Mouse (Mus musculus) spleen, postnatal 10 days (tissue): ENCODE data around the gene Dnm1.
"Not testable (repeated sequence)": the region's sequence is repeated elsewhere in the genome, so short reads cannot be mapped to it uniquely, and the experiment has no call there.

ENCODE experiments used
- DNase-seq, 2 experiments: peaks; one replicate each; pipeline ENCODE4 v3.0.0; 2021 to 2022; ENCODE audit warnings: low spot score in 2 of 2

Gene Dnm1

DNA sequence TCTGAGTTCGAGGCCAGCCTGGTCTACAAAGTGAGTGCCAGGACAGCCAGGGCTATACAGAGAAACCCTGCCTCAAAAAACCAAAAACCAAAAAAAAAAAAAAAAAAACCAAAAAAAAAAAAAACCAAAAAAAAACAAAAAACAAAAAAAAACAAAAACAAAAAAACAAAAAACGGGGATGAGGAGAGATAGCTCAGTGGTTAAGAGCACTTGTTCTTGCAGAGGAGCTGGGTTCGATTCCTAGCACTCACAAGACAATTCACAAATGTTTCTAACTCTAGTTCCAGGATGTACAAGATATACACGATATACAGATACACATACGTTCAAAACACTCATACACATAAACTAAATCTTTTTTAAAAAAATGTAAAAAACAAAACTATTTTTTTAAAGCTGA is 9.1 kb upstream of the Dnm1 start:
- DNase-seq, result not testable (repeated sequence)

DNA sequence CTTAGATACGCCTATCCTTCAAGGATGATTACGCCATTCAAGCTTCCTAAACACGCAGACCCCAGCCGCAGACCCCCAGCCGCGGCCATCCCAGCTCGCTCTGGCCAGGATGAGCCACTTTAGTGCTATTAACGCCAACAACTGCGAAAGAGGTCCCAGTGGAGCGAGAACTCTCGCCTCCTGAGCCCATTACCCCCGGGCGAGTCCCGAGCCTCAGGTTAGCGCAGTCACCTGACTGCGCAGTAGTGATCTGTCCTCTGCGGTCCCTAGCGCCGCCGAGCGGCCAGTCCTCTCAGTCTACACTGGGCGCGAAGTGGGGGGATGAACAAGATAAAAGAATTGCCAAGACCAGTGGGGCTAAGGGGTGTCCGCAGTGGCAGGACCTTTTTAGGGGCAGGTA is 8.3 kb upstream of the Dnm1 start:
- DNase-seq, result peak; percentile 80 to 89

DNA sequence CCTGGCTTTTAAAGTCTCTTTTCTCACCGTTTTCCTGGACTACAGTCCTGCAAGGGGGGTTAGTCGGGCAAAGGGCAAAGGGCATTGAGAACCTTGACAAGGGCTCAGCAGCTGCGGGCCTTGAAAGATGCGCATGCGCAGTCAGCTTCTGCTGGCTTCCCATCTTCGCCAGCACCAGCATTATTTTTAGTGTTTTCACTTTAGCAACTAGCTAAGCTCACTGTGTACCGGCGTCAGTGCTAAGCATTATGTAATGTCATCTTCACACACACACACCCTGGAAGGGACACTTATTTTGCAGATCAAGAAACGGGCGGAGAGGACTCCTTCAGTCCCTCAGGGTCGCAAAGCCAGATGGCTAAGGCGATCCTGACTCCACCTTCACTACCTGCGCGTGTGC is 7.6 kb upstream of the Dnm1 start:
- DNase-seq, result peak; percentile 62 to 78

- DNase-seq, result no peak
Measured at GRCm38 (mm10) chr2:32358381-32358780, 5.2 kb upstream of the Dnm1 start.

GRCm38 (mm10) chr2:32357710-32358109 is 4.6 kb upstream of the Dnm1 start:
- DNase-seq, result no peak

- DNase-seq, result no peak
Measured at GRCm38 (mm10) chr2:32356216-32356615, 3.1 kb upstream of the Dnm1 start.

DNA sequence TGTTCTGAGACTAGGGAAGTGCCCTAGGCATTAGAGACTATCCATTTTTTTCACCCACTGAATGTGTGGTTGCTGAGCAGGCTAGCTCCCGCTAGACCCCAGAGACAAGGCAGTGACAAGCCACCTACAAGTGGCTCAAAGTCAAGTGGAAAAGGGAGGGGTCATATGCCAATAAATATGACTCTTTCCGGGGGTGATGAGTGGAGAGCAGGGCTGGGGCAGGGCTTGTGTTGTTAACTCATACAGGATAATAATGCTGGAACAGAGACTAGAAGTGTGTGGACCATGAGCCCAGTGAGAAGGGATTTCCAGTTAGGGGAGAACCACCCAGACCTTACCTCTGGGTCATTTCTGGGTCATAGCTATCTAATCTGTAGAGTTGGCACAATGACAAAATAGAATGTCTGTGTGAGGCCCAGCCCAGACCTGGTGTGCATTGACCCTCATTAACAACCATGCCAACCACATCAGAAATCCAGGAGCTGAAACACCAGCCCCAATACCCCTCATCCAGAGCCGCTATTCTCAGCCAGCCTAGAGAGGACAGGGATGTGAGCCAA is 1.3 kb upstream of the Dnm1 start:
- DNase-seq, result no peak

DNA sequence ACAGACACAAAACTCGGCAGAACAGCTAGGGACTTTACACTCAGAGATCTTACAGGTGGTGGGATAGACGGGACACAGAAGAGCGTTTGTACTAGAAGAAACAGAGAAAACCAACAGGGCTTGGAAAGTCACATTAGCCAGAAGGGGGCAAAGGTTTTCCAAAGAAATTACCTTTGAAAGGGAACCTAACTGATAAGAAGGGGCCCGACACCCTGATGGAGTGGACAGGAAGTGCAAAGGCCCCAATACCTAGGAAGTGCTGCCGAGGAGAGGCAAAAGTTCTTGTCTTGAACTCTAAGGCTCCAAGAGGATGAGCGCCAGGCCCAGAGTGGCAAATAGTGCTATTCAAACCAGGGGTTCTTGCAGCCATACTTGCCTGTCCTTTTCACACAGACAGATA is 698 bp upstream of the Dnm1 start:
- no peak for DNase-seq

DNA sequence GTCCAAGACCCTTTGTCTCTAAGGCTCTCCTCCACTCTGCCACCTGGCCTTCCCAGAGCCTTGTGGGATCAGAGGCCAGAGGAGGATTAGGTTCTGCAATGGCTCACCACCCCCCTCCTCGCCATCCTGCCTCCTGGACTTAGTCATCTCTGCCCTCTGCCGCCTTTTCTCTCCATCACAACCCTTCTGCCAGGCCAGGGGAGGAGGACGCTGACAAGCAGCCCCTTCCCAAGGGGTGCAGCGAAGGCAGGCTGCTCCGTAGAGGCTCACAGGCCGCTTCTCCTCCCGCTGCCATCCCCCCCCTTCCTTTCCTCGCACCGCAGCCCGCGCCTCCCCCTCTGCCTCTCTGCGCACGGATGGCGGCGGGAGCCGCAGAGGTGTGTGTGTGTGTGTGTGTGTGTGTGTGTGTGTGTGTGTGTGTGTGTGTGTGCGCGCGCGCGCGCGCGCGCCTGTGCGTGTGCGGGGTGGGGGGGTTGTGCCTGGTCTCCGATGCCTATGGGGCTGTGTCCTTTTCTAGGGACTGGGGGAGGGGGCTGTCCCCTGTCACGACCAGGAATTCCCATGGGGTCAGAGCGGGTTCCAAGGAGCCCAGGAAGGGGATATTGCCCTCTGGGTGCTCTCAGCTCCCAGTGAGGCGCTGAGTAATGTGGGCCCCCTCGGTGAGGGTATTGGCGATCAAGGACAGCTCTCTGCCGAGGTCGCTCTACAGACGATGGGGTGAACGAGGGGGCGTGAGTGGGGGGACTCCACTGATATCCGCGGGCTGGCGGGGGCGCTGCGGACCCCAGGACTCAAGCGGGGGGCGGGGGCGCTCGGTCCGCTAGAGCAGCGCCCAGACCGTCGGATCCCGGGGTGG is 759 bp downstream of the Dnm1 start, which contains the start of gene Ciz1:
Gene Ciz1, plus strand, starts transcription at position 177 of the 856 bp plus-strand sequence.
- DNase-seq, result no peak

DNA sequence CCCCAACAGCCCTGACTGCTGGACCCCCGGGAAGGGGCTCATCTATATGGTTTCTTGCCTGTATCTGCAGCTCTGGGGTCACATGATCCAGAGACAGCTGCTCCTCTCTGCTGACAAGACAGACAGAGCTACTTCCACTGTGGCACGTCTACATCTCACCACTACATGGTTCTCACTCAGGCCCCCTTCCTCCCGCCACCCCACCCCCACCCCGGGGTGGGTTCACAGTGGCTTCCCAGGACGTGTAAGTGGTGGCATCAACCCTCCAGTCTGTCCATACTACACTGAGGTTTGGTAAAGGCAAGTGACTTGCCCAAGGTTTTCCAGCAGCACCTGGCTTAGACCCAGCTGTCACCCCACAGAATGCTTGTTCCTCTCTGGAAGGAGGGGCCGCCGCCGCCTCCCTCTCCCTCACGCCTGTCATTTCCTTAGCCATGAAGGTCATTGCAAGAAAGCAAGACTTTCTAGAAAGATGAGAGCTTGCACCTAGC is 1.6 kb downstream of the Dnm1 start:
- no peak for DNase-seq

DNA sequence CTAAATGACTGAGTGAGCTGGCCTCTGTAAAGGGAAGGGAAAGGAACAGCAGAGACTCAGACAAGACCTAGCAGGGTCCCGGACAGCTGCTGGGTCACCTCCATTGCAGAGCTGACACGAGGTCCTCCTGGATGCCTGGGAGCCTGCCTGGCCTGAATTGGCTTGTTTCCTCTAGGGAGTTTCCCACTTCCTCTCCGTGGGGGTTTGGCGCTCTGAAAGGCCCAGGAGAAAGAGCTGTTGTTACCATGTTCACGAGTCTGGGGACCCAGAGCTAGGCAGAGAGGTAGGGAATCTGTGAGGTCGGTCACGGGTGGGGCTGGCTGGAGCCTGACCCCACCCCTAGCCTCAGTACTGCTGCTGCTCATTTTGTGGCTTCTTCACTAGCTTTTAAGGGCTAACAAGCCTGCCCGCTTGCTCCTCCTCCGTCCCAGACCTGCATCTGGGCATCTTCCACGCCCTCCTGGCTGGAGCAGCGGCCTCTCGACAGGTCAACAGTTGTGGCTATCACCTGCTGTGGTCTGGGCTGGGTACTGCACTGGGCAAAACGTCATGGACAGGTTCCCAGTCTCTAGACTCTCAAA is 2.6 kb downstream of the Dnm1 start:
- no peak for DNase-seq

DNA sequence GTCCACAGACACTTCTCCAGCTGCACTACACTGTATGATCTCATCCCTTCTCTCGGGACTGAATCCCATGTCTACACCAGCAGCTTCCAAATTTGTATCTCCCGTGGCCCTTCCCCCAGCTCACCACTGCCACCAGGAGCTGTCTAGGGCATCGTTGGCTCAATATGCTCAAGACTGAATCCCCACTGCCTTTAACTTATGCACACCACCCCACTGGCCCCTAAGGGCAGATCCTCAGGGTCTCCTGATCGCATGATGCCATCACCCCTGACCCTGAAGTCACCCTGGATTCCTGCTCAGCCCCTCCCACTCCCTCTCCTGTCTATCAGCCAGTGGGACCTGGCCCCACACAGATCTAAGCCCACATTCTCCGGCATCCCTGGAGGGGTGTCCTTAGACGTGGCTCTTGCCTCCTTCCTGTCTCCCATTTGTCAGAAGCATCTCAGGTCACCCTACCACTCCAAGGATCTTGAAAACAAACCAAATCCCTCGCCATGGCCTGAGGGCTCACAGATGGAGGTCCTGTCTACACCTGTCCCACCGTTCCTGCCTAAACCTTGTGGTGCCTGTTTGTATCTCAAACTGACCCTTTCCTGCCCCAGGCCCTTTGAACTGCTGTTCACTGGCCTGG is 3.4 kb downstream of the Dnm1 start:
- DNase-seq, result no peak

GRCm38 (mm10) chr2:32348311-32348710 is 4.8 kb downstream of the Dnm1 start:
- DNase-seq, result no peak

DNA sequence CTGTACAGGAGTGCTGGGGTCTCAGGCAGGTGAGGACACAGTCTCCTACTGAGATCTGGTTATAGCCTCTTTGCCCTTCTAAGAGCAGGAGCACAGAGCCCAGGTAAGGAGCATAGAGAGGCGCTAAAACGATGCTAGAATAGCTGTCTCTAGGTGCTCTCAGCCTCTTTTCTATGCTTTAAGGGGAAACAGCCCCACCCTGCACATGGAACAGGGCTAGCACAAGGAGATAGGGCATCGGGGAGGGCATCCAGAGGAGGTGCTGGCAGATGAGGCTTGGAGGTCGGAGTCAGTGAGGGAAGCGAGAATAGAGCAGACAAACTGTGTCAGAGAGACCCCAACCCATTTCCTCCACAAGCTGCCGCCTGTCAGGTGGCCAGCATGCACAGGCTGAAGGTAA is 6.1 kb downstream of the Dnm1 start:
- no peak for DNase-seq

GRCm38 (mm10) chr2:32344598-32345321 is 8.4 kb downstream of the Dnm1 start:
- no peak for DNase-seq

GRCm38 (mm10) chr2:32344056-32344455 is 9.1 kb downstream of the Dnm1 start:
- DNase-seq, result no peak

DNA sequence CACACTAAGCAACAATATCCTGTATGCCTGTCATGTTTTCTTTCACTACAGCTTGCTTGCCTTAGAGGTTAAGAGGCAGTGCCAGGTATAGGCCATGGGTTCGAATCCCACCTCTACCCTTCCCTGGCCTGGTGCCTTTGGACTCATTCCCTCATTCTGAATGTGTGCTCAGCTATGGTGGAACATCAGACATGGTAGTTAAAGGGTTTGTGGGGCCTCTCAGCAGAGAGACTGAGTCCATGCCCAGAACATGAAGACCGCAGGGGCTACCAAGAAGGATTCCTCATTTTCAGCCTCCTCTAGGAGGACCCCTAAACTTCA is 9.8 kb downstream of the Dnm1 start:
- no peak for DNase-seq

GRCm38 (mm10) chr2:32342539-32343350 is 10.4 kb downstream of the Dnm1 start:
- DNase-seq, result no peak

DNA sequence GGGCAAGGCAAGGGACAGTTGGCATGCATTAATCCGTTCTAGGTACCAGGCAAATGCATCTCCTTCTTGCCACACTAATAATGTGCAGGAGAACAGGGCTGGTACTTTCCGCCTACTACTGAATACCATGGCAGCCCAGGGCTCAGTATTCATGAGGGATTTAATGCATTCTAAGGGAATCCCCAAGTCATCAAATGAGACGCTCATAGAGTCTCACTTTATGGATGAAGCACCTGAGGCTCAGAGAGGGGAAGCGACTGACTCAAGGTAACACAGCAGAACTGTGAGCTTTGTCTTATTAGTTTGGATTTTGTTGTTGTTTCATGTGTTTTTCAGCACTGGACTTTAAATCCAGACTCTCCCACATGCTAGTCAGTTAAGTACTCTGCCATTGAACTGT is 11.1 kb downstream of the Dnm1 start:
- no peak for DNase-seq

- no peak for DNase-seq
Measured at GRCm38 (mm10) chr2:32341634-32341939, 11.6 kb downstream of the Dnm1 start.
